Mouse (Mus musculus) liver, embryonic 13.5 days (tissue): Measurements from ENCODE around the gene Nxn. TPM values are rescaled to one million over a fixed set of nuclear protein-coding genes. Genes with fewer than 3 reads are reported as not detected.

Source experiments
- ATAC-seq: fragments of 200-750 bp; cut with Nextera tagmentation; 2 replicates; pipeline ENCODE4 v1.8.0; 2017; ENCODE audit warnings: low read depth, mild to moderate bottlenecking, moderate number of reproducible peaks, moderate library complexity
- DNase-seq: peaks from one replicate; pipeline ENCODE4 v3.0.0; 2022
- H3K27ac ChIP-seq: fragments of 300-500 bp; sonication (generic); 2 replicates; pipeline ENCODE4 v1.5.1; 2015; ENCODE audit warnings: moderate library complexity, mild to moderate bottlenecking, inconsistent platforms
- H3K27me3 ChIP-seq: fragments of 300-500 bp; sonication (generic); 2 replicates; pipeline ENCODE4 v1.6.1; 2015; ENCODE audit warnings: mild to moderate bottlenecking, inconsistent platforms
- H3K36me3 ChIP-seq: fragments of 300-500 bp; sonication (generic); 2 replicates; pipeline ENCODE4 v1.6.1; 2015; ENCODE audit warnings: mild to moderate bottlenecking, inconsistent platforms
- H3K4me1 ChIP-seq: fragments of 300-500 bp; sonication (generic); replicated peaks from 2 replicates; pipeline ENCODE4 v1.6.1; 2015; ENCODE audit warnings: inconsistent platforms
- H3K4me2 ChIP-seq: fragments of 300-500 bp; sonication (generic); 2 replicates; pipeline ENCODE4 v1.6.1; 2015; ENCODE audit warnings: inconsistent platforms, mild to moderate bottlenecking, moderate library complexity
- H3K4me3 ChIP-seq: fragments of 300-500 bp; sonication (generic); replicated peaks from 2 replicates; pipeline ENCODE4 v1.5.1; 2015; ENCODE audit warnings: mild to moderate bottlenecking, inconsistent platforms
- H3K9ac ChIP-seq: fragments of 300-500 bp; sonication (generic); 2 replicates; pipeline ENCODE4 v1.6.1; 2015; ENCODE audit warnings: mild to moderate bottlenecking, inconsistent platforms
- H3K9me3 ChIP-seq: fragments of 300-500 bp; sonication (generic); replicated peaks from 2 replicates; pipeline ENCODE4 v1.6.1; 2016; ENCODE audit warnings: inconsistent platforms
- WGBS: fragments of 180-500 bp; shearing (Covaris S2); methylation state at CpG from one replicate; pipeline ENCODE4 v1.1.7; 2015; ENCODE audit not compliant: insufficient replicate concordance; 5-methylcytosine and 5-hydroxymethylcytosine counted together
- polyA plus RNA-seq: library from polyadenylated mRNA; unstranded; fragments of >200 nt; fragmentation: Nextera tagmentation; extraction: Ambion mirVana; gene quantifications from 2 replicates; pipeline ENCODE4 v1.2.1, GENCODE M21; 2015

Gene Nxn
- polyA plus RNA-seq, 1 experiment from 2014 or later: 3.2 TPM

DNA sequence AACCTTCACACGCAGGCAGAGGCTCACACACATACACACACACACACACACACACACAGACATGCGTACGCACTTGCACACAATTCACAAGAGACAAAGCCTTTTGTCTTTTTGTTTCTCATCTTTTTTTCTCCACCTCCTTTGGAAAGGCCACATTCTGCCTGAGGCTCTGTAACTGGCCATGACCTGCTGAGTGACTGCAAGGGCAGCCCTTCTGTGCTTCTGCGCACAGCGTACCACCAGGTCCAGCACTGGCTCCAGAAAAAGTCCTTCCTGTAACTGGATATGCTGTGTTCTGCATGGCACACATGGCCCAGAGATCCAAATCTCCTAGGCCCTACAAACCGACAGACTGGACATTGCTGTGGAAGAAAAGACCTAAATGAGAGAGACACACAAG lies 38.7 kb downstream of the Nxn start:
- H3K36me3 ChIP-seq: no peaks in the 10 kb centered on the region
- no peak overlapping the region for H3K27ac ChIP-seq
- no peak overlapping the region for H3K4me2 ChIP-seq
- no peak overlapping the region for H3K9ac ChIP-seq
- no peaks in the 10 kb centered on the region for H3K27me3 ChIP-seq
- ATAC-seq: no peak
- no peaks in the 10 kb centered on the region for H3K4me1 ChIP-seq
- DNase-seq: no peak
- H3K9me3 ChIP-seq: no peaks in the 10 kb centered on the region
- 79% methylated on average over 6 of the region's 6 CpGs for WGBS
- no peak overlapping the region for H3K4me3 ChIP-seq

DNA sequence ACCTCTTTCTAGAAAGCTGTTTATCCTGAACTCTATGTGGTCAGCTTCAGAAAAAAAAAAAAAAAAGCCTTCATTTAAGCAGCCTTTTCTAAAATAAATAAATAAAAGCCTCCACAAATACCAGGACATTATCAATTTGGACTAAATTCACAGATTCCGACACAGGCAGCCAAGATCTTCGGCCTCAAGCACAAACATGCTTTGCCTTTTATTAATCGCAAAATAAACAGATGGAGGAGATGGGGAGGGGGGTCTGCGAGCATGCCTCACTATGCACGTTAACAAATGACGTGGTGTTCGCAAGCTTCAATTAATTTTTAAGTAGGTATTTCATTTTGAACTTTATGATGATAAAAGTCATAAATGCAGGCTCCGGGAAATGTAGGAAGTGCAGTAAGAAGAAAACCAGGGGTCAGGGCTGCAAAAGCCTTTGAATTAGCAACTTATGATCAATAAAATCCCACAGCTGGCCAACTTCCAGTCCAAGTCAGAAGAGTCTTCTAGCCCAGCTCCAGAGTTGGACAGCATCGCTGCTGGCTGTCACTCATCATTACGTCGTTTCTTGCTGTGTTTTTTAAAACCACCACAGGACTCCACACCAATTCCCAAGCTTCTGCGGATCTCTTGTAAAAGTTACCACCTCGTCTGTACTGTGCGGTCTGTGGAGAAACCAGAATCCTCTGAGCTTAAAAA lies 40.2 kb downstream of the Nxn start:
- no peak overlapping the region for H3K4me3 ChIP-seq
- H3K9me3 ChIP-seq: no peaks in the 10 kb centered on the region
- no peak overlapping the region for H3K4me2 ChIP-seq
- H3K27me3 ChIP-seq: no peaks in the 10 kb centered on the region
- no peak overlapping the region for H3K9ac ChIP-seq
- no peaks in the 10 kb centered on the region for H3K36me3 ChIP-seq
- H3K4me1 ChIP-seq: no peaks in the 10 kb centered on the region
- WGBS: 76% methylated on average over 14 of the region's 14 CpGs
- no peak for DNase-seq
- no peak overlapping the region for H3K27ac ChIP-seq
- no peak for ATAC-seq

DNA sequence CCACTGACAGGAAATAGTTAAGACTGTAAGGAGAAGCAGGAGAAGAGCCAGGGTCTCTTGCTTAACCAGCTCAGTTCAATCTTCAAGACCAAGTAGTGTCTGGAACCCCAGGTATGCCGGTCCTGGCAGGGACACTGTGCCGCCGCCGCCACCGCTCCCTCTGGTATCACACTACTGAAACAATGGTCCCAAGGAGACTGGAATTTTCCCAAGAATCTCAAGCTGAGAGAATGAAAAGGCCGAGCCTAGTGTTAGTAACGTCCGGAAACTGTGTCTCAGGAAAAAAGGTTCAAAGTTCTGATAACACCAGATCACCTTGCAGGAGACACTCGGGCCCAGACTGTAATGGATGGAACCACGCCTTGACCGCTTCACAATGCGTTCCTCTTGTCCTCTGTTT lies 41.5 kb downstream of the Nxn start:
- H3K27me3 ChIP-seq: no peaks in the 10 kb centered on the region
- DNase-seq (no peak), ATAC-seq (no peak)
- WGBS: 80% methylated on average over 12 of the region's 12 CpGs
- no peaks in the 10 kb centered on the region for H3K36me3 ChIP-seq
- H3K9me3 ChIP-seq: no peaks in the 10 kb centered on the region
- H3K4me3 ChIP-seq: no peak overlapping the region
- no peaks in the 10 kb centered on the region for H3K4me1 ChIP-seq
- H3K9ac ChIP-seq: no peak overlapping the region
- no peak overlapping the region for H3K27ac ChIP-seq
- no peak overlapping the region for H3K4me2 ChIP-seq

DNA sequence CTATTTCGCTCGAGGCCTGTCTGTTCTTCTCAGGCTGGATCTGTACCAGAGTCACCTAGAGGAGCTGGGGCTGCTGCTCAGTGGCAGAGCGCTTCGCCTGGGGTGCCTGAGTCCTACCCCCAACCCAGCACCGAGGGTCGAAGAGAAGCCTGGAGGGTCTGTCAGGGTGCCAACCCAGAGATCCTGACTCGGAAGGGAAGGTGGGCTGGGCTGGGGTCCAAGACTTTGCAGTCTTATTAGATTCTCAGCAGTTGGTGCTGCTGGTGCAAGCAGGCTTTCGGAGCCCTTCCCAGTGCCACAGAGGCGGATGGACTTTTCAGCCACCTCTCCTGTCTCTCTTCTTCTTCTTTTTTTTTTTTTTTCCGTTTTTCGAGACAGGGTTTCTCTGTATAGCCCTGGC lies 42.8 kb downstream of the Nxn start:
- Histone ChIP-seq H3K4me1 (peaks cover 3% of the 10 kb centered on the region; the same call in 1 of the 2 replicates), H3K36me3 (no peaks in the 10 kb centered on the region), H3K9ac (no peak overlapping the region), H3K9me3 (no peaks in the 10 kb centered on the region), H3K4me3 (no peak overlapping the region), H3K27me3 (no peaks in the 10 kb centered on the region), H3K27ac (no peak overlapping the region), H3K4me2 (no peak overlapping the region)
- ATAC-seq (no peak), DNase-seq (no peak)
- WGBS: 68% methylated on average over 11 of the region's 11 CpGs

DNA sequence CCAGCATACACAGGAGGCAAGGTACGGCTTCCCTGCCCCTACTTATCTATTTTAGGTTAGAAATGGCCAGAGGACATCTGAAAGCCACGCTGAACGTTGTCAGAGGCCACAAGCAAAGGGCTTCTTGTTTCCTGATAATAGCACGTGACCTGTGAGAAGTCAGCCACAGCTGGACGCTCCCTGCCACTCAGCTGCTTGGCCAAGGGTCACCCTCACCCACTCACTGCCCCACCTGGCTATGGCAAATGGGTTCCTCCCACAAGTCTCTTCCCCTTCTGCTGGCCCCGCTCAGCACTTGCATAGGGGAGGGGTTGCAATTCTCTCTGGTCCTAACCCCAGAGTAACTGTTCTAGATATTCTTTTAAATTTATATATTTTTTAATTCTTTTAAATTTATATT lies 43.5 kb downstream of the Nxn start:
- Histone ChIP-seq H3K36me3 (no peaks in the 10 kb centered on the region), H3K4me3 (no peak overlapping the region), H3K9ac (no peak overlapping the region), H3K27me3 (no peaks in the 10 kb centered on the region), H3K9me3 (no peaks in the 10 kb centered on the region), H3K27ac (no peak overlapping the region), H3K4me2 (no peak overlapping the region), H3K4me1 (peaks cover 5% of the 10 kb centered on the region; the same call in 1 of the 2 replicates)
- DNase-seq (no peak), ATAC-seq (no peak)
- WGBS: 45% methylated on average over 6 of the region's 6 CpGs

DNA sequence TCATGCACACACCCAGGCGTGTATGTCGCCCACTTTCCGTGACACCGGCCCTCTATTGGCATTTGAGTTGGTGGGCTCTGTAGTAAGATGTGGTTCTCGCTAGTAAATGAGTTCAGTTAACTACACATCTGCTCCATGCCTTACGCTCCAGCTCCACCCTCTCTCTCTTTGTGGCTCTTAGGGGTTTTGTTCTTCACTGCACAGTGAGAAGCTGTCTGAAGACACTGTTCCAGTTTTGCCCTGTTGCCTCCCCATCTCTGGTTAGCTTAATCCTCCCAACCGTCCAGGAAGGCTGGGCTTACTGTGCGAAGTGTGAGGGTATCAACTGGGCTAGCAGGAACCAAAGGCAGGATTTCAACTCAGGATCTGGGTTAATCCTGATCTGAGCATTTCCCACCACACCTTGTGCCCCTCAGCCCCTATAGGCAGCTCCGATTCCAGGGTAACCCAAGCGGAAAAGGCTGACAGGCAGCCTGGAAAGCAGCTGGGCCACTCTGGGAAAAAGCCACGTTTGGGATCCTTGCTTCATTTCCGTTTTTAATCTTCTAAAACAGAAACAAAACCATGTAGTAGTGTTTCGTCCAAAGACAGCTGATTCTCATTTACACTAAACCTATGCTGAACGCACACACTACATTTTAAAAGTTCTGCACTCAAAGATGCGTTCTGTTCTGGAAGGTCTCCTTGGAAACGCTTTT lies 45.9 kb downstream of the Nxn start:
- Histone ChIP-seq H3K9me3 (no peaks in the 10 kb centered on the region), H3K27me3 (no peaks in the 10 kb centered on the region), H3K4me2 (no peak overlapping the region), H3K4me3 (no peak overlapping the region), H3K4me1 (peaks cover 5% of the 10 kb centered on the region; the same call in 1 of the 2 replicates), H3K9ac (no peak overlapping the region), H3K36me3 (no peaks in the 10 kb centered on the region), H3K27ac (no peak overlapping the region)
- WGBS: 71% methylated on average over 16 of the region's 16 CpGs
- DNase-seq: no peak
- ATAC-seq: no peak

DNA sequence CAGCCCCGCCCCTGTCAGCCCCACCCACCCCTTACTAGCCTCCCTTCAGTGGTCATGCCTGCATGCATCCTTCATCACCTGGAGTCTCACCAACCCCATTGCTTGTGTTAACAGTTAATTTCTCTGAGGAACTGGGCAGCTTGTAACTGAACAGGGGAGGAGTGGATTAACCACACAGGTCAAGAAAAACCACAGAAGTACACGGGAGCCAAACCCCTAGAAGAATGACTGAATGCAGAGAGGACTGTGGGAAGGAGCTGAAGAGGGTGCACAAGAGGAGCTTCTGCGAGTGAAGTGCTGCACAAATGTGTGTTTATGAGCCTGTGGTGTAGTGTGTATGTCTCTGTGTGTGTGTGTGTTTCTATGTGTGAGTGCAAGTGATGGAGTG lies 47.3 kb downstream of the Nxn start:
- DNase-seq (no peak), ATAC-seq (no peak)
- Histone ChIP-seq H3K36me3 (no peaks in the 10 kb centered on the region), H3K27me3 (no peaks in the 10 kb centered on the region), H3K9ac (no peak overlapping the region), H3K4me2 (no peak overlapping the region), H3K4me3 (no peak overlapping the region), H3K9me3 (no peaks in the 10 kb centered on the region), H3K4me1 (peaks cover 5% of the 10 kb centered on the region; the same call in 1 of the 2 replicates), H3K27ac (no peak overlapping the region)
- 18% methylated on average over 3 of the region's 3 CpGs for WGBS

DNA sequence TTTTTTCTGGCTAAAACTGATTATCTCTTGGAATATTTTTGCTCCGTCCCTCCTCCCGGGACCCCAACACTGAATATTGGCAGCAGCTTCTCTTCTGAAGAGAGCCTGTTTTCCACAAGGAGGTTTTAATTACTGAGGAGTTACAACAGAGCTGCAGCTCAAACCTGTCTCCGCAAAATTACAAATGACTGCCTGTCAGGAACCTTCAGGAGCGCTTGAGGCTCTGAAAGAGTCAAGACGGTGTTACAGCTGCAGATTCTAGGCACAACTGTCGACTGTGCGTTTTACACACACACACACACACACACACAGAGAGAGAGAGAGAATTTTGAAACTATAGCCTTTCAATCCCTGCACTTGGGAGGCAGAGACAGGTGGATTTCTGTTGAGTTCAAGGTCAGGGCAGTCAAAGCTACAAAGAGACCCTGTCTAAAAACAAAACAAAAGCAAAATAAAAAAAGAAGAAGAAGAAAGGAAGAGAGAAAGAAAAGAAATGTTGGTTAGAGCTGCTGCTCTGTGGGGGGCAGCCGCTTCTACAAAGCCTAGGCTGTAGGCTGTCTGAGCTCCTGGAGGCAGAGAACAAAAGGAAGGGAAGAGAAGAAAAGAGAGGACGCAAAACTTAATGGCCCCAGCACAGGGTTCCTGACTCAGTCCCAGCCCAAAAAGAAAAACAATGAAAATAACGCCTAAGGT lies 47.9 kb downstream of the Nxn start:
- no peak overlapping the region for H3K4me3 ChIP-seq
- H3K4me2 ChIP-seq: no peak overlapping the region
- H3K27me3 ChIP-seq: no peaks in the 10 kb centered on the region
- H3K36me3 ChIP-seq: no peaks in the 10 kb centered on the region
- no peak overlapping the region for H3K27ac ChIP-seq
- DNase-seq (no peak), ATAC-seq (no peak)
- WGBS: 51% methylated on average over 10 of the region's 10 CpGs
- no peak overlapping the region for H3K9ac ChIP-seq
- no peaks in the 10 kb centered on the region for H3K9me3 ChIP-seq
- peaks cover 5% of the 10 kb centered on the region; the same call in 1 of the 2 replicates for H3K4me1 ChIP-seq

DNA sequence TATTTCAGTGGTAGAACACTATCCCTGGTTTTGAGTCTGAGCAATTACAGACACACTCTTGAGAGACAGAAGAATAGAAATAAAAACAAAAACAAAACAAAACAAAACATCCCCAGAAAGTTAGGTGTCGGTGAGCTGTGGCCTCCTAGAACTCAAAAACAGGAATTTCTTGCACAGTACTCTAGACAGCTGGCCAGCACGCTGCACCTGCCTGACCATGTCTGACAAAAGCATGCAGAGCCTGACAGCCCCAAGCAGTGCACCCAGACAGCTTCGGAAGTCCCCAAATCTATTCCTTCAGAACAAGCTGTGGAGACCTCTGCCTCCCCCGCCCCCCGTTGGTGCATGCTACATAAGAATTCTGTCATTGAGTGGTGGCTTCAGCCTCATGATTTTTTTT lies 49.1 kb downstream of the Nxn start:
- H3K9ac ChIP-seq: no peak overlapping the region
- no peaks in the 10 kb centered on the region for H3K36me3 ChIP-seq
- WGBS: 74% methylated on average over 5 of the region's 5 CpGs
- no peaks in the 10 kb centered on the region for H3K27me3 ChIP-seq
- no peak overlapping the region for H3K4me2 ChIP-seq
- ATAC-seq: no peak
- H3K9me3 ChIP-seq: no peaks in the 10 kb centered on the region
- H3K4me3 ChIP-seq: no peak overlapping the region
- no peak overlapping the region for H3K27ac ChIP-seq
- no peak for DNase-seq
- peaks cover 5% of the 10 kb centered on the region; the same call in 1 of the 2 replicates for H3K4me1 ChIP-seq

DNA sequence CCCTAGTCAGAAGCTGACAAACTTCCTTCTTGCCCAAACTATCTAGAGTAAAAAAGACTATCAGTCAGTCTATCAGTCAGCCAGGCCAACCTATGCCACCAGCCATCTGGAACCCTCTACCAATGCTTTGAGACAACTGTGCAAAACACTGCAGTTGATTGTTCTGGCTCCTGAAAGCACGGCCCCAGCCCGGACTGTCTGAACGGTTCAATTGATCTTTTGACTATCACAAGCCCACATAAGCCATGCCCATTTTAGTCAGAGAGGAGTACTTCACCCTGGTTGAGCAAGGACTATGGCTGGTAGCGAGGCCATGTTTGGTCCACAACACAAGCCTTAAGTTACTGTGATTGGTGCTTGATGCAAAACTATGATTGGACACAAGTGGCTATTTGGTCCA lies 51.4 kb downstream of the Nxn start:
- no peak for DNase-seq

DNA sequence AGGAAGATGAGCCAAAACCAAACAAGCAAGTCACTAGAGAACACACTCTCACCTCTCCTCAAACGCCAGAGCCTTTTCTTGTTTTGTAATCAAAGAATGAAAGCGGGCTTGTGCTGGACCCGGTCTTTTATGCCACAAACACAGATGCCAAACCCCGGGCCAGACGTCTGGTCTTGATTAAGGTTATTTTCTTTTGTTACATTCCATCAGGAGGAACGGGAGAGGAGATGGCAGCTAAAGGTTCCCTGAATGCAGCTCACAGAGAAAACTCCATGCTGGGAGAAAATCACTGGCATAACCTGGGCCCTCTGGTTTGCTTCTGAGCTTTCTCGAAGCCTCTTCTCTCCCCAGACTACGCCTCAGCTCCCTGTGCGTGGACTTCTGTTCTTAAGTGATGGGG lies 55.9 kb downstream of the Nxn start:
- no peaks in the 10 kb centered on the region for H3K9me3 ChIP-seq
- no peak overlapping the region for H3K27ac ChIP-seq
- H3K9ac ChIP-seq: no peak overlapping the region
- no peaks in the 10 kb centered on the region for H3K27me3 ChIP-seq
- peaks cover 6% of the 10 kb centered on the region; the same call in 1 of the 2 replicates for H3K4me1 ChIP-seq
- H3K4me3 ChIP-seq: no peak overlapping the region
- no peak for ATAC-seq
- no peak overlapping the region for H3K4me2 ChIP-seq
- no peaks in the 10 kb centered on the region for H3K36me3 ChIP-seq
- DNase-seq: no peak
- WGBS: 69% methylated on average over 9 of the region's 9 CpGs

More for the DNA sequence above, 51.4 kb downstream of the Nxn start:
- Histone ChIP-seq H3K4me1 (peaks cover 5% of the 10 kb centered on the region; the same call in 1 of the 2 replicates), H3K4me3 (no peak overlapping the region), H3K4me2 (no peak overlapping the region), H3K27ac (no peak overlapping the region), H3K9ac (no peak overlapping the region), H3K9me3 (no peaks in the 10 kb centered on the region), H3K36me3 (no peaks in the 10 kb centered on the region), H3K27me3 (no peaks in the 10 kb centered on the region)
- 61% methylated on average over 4 of the region's 4 CpGs for WGBS
- ATAC-seq: no peak
